Mouse (Mus musculus) heart, embryonic 11.5 days (tissue): ENCODE measurements around the gene 1600014C10Rik. TPM values are rescaled to one million over a fixed set of nuclear protein-coding genes. Genes with fewer than 3 reads are reported as not detected.

ENCODE experiments used
- ATAC-seq: fragments of 200-750 bp; cut with Nextera tagmentation; replicated peaks from 2 replicates; pipeline ENCODE4 v1.8.0; 2017; ENCODE audit warnings: moderate library complexity; ENCODE audit not compliant: insufficient number of reproducible peaks, low FRiP score, low TSS enrichment
- H3K27ac ChIP-seq: fragments of 300-500 bp; sonication (generic); 2 replicates; pipeline ENCODE4 v1.5.1; 2014; ENCODE audit warnings: mild to moderate bottlenecking, low read depth, low read length
- H3K27me3 ChIP-seq: fragments of 300-500 bp; sonication (generic); 2 replicates; pipeline ENCODE4 v1.6.1; 2014; ENCODE audit warnings: mild to moderate bottlenecking, low read length, mixed read lengths; ENCODE audit not compliant: control insufficient read depth, insufficient read depth
- H3K36me3 ChIP-seq: fragments of 300-500 bp; sonication (generic); 2 replicates; pipeline ENCODE4 v1.6.1; 2014; ENCODE audit warnings: mild to moderate bottlenecking, low read length, moderate library complexity, mixed read lengths; ENCODE audit not compliant: control insufficient read depth, insufficient read depth
- H3K4me1 ChIP-seq: fragments of 300-500 bp; sonication (generic); 2 replicates; pipeline ENCODE4 v1.6.1; 2014; ENCODE audit warnings: low read length; ENCODE audit not compliant: control insufficient read depth, insufficient read depth
- H3K4me2 ChIP-seq: fragments of 300-500 bp; sonication (generic); 2 replicates; pipeline ENCODE4 v1.6.1; 2014; ENCODE audit warnings: mild to moderate bottlenecking, moderate library complexity
- H3K4me3 ChIP-seq: fragments of 300-500 bp; sonication (generic); 2 replicates; pipeline ENCODE4 v1.5.1; 2014; ENCODE audit warnings: low read depth, low read length
- H3K9ac ChIP-seq: fragments of 300-500 bp; sonication (generic); 2 replicates; pipeline ENCODE4 v1.6.1; 2014; ENCODE audit warnings: mild to moderate bottlenecking, low read depth, low read length, moderate library complexity
- H3K9me3 ChIP-seq: fragments of 300-500 bp; sonication (generic); replicated peaks from 2 replicates; pipeline ENCODE4 v1.6.1; 2016; ENCODE audit warnings: low read length; ENCODE audit not compliant: control insufficient read depth
- WGBS: fragments of 180-500 bp; shearing (Covaris S2); extraction: QIAGEN DNeasy Blood & Tissue Kit; methylation state at CpG from one replicate; pipeline ENCODE4 v1.1.7; 2014; ENCODE audit not compliant: insufficient replicate concordance; 5-methylcytosine and 5-hydroxymethylcytosine counted together
- polyA plus RNA-seq: library from polyadenylated mRNA; unstranded; fragments of >200 nt; fragmentation: Nextera tagmentation; extraction: Ambion mirVana; gene quantifications from 2 replicates; pipeline ENCODE4 v1.2.1, GENCODE M21; 2014

Gene 1600014C10Rik
- polyA plus RNA-seq, 1 experiment from 2014 or later, result 13.2 TPM

- Histone ChIP-seq H3K27ac (no peak overlapping the region), H3K27me3 (no peaks in the 10 kb centered on the region), H3K4me1 (0 out of 2 replicates have a peak, but pooled peaks cover 5% of the 10 kb centered on the region), H3K9me3 (no peaks in the 10 kb centered on the region), H3K9ac (no peak overlapping the region), H3K4me3 (no peak overlapping the region), H3K36me3 (peaks cover 3% of the 10 kb centered on the region; the same call in 1 of the 2 replicates), H3K4me2 (no peak overlapping the region)
- 88% methylated on average over 8 of the region's 8 CpGs for WGBS
- no peak for ATAC-seq
These were observed 5.5 kb downstream of the 1600014C10Rik start for GRCm38 (mm10) chr7:38188281-38189075.

- no peak for ATAC-seq
- Histone ChIP-seq H3K9me3 (no peaks in the 10 kb centered on the region), H3K4me1 (0 out of 2 replicates have a peak, but pooled peaks cover under 1% of the 10 kb centered on the region), H3K9ac (no peak overlapping the region), H3K27ac (no peak overlapping the region), H3K27me3 (no peaks in the 10 kb centered on the region), H3K4me3 (no peak overlapping the region), H3K36me3 (peaks cover 3% of the 10 kb centered on the region; the same call in 1 of the 2 replicates), H3K4me2 (no peak overlapping the region)
- 77% methylated on average over 15 of the region's 15 CpGs for WGBS
These were observed 6.3 kb downstream of the 1600014C10Rik start for GRCm38 (mm10) chr7:38189136-38189982.

DNA sequence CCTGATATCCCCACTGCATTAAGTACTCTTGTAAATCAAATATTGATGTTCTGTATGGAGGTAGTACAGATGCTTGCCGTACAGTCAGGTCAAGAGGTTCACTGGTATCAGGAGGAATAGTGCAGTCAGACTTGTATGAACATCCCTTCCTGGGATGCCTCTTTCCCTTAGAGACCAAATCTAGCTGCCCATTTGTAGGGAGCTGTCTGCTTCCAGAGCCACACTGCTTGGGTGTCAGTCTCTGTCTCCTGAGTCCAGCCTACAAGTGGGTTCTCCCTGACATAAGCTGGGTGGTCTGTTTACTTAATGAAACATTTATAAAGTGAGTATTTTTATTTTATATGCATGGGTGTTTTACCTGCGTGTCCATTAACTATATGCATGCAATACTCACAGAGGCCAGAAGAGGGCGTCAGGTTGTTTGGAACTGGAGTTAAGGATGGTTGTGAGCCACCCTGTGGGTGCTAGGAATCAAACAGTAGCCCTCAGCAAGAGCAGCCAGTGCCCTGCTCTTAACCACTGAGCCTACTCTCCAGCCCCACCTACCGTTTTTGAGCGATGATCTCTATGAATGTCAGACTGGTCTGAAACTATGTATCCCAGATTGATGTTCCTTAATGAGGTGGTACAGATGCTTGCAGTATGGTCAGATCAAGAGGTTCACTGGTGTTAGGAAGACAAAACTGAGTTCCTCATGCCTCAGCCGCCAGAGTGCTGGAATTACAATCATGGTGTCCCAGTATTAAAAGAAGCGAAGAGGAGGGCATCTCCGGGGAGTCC is 7.2 kb downstream of the 1600014C10Rik start:
- Histone ChIP-seq H3K4me3 (no peak overlapping the region), H3K4me1 (no peaks in the 10 kb centered on the region), H3K9me3 (no peaks in the 10 kb centered on the region), H3K4me2 (no peak overlapping the region), H3K27me3 (no peaks in the 10 kb centered on the region), H3K9ac (no peak overlapping the region), H3K27ac (no peak overlapping the region), H3K36me3 (peaks cover 6% of the 10 kb centered on the region; the same call in 1 of the 2 replicates)
- 88% methylated on average over 8 of the region's 8 CpGs for WGBS
- ATAC-seq, result no peak

DNA sequence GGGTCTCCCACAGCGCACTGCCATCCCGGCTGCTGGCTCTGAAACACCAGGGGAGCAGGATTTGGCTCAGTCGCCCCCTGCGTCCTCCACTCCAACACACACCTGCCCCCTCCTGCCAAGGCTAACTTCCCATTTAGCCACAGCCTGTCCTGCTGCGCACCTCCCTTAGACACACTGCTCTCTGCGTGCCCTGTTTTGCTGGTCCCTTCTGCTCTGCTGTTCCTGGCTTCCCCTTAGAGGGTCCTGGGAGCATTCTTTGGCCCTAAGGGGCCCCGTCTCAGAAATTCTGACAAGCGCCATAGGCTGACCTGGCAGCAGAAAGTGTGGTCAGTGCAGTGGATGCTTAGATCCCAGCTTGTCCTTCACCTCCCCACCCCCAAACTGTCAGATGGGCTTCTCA is 8.1 kb downstream of the 1600014C10Rik start:
- Histone ChIP-seq H3K27ac (no peak overlapping the region), H3K4me1 (no peaks in the 10 kb centered on the region), H3K27me3 (no peaks in the 10 kb centered on the region), H3K4me3 (no peak overlapping the region), H3K9me3 (no peaks in the 10 kb centered on the region), H3K4me2 (no peak overlapping the region), H3K9ac (no peak overlapping the region), H3K36me3 (peaks cover 6% of the 10 kb centered on the region; the same call in 1 of the 2 replicates)
- ATAC-seq, result no peak
- WGBS, result 62% methylated on average over 8 of the region's 8 CpGs

- 48% methylated on average over 10 of the region's 10 CpGs for WGBS
- H3K36me3 ChIP-seq, result peaks cover 6% of the 10 kb centered on the region; the same call in 1 of the 2 replicates
- no peak overlapping the region for H3K9ac ChIP-seq
- H3K9me3 ChIP-seq, result no peaks in the 10 kb centered on the region
- H3K4me1 ChIP-seq, result no peaks in the 10 kb centered on the region
- H3K27ac ChIP-seq, result no peak overlapping the region
- no peak overlapping the region for H3K4me2 ChIP-seq
- no peak for ATAC-seq
- H3K4me3 ChIP-seq, result no peak overlapping the region
- H3K27me3 ChIP-seq, result no peaks in the 10 kb centered on the region
These were observed 8.6 kb downstream of the 1600014C10Rik start for GRCm38 (mm10) chr7:38191571-38191970.

- no peak for ATAC-seq
- no peak overlapping the region for H3K4me2 ChIP-seq
- 60% methylated on average over 8 of the region's 8 CpGs for WGBS
These were observed 17.0 kb downstream of the 1600014C10Rik start for GRCm38 (mm10) chr7:38199907-38200605.

DNA sequence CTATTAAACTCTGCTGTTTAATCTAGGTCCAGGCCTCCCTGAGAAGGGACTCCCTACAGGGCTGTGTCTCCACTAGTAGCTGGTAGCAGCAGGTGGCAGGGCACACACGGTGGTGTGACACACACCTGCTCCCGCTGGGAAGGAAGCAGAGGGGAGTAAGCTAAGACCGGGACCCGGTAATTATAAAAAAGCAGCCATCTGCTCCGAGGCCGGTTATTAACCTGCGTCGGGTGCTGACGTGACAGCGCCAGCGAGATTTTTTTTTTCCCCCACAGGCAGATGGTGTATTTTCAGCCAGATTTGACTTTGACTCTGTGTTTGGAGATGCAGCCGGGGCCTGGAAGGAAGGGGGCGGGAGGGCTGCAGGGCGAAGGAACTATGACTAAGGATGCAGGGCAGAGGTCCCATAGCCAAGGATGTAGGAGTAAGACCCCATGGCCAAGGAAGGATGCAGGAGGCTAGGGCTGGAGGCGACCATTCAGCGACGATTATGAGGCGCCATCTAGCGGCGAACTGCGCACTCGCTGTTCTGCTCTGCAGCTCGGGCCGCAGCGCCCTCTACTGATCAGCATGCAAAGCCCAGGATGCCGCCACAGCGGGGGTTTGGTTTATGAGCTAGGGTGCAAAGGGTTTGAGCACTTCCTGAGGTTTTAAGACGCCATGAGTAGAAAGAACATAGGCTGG is 17.7 kb downstream of the 1600014C10Rik start:
- peak; percentile 39; the same call in 1 of the 2 replicates for ATAC-seq
- Histone ChIP-seq H3K4me2 (peak overlapping the region; percentile 55), H3K27me3 (peaks cover 3% of the 10 kb centered on the region; the same call in 1 of the 2 replicates), H3K27ac (no peak overlapping the region), H3K4me3 (no peak overlapping the region), H3K9me3 (no peaks in the 10 kb centered on the region), H3K9ac (no peak overlapping the region), H3K36me3 (no peaks in the 10 kb centered on the region), H3K4me1 (no peaks in the 10 kb centered on the region)
- 5% methylated on average over 28 of the region's 28 CpGs for WGBS

More at GRCm38 (mm10) chr7:38199907-38200605, 17.0 kb downstream of the 1600014C10Rik start:
- H3K27ac ChIP-seq, result no peak overlapping the region
- H3K4me3 ChIP-seq, result no peak overlapping the region
- no peaks in the 10 kb centered on the region for H3K9me3 ChIP-seq
- H3K4me1 ChIP-seq, result no peaks in the 10 kb centered on the region
- H3K27me3 ChIP-seq, result peaks cover 3% of the 10 kb centered on the region; the same call in 1 of the 2 replicates
- no peak overlapping the region for H3K9ac ChIP-seq
- H3K36me3 ChIP-seq, result no peaks in the 10 kb centered on the region
